Mouse (Mus musculus): ENCODE measurements around the gene Cul9.
A peak's percentile ranks its signal among the peaks of the same experiment; 100 is the strongest.
"Not testable (repeated sequence)": the region's sequence is repeated elsewhere in the genome, so short reads cannot be mapped to it uniquely, and the experiment has no call there.

Gene Cul9

GRCm38 (mm10) chr17:46503847-46504638, 42.1 kb downstream of the Cul9 start:
- no peak for DNase-seq (ENCODE audit: low read depth in 2 of 2, low spot score in 2 of 2)

GRCm38 (mm10) chr17:46502775-46503174, 43.4 kb downstream of the Cul9 start:
- DNase-seq (ENCODE audit: low read depth in 2 of 2, low spot score in 2 of 2) = no peak

GRCm38 (mm10) chr17:46497956-46498355, 48.2 kb downstream of the Cul9 start:
- DNase-seq (ENCODE audit: low read depth in 2 of 2, low spot score in 2 of 2) = no peak

- DNase-seq (ENCODE audit: low read depth in 2 of 2, low spot score in 2 of 2) = no peak
These were observed 49.4 kb downstream of the Cul9 start, which contains the start of gene Dnph1 for GRCm38 (mm10) chr17:46496623-46497434. Gene Dnph1, plus strand, starts transcription at chr17:46496711.

- DNase-seq (ENCODE audit: low read depth in 2 of 2, low spot score in 2 of 2) = not testable (repeated sequence)
These were observed 50.1 kb downstream of the Cul9 start for GRCm38 (mm10) chr17:46496081-46496480.

- DNase-seq (ENCODE audit: low read depth in 2 of 2, low spot score in 2 of 2) = no peak
These were observed 50.7 kb downstream of the Cul9 start for GRCm38 (mm10) chr17:46495486-46495885.

- no peak for DNase-seq (ENCODE audit: low read depth in 2 of 2, low spot score in 2 of 2)
These were observed 58.8 kb downstream of the Cul9 start, which contains the start of gene Ttbk1 for GRCm38 (mm10) chr17:46487431-46487830. Gene Ttbk1, minus strand, starts transcription at chr17:46487675.

- DNase-seq (ENCODE audit: low read depth in 2 of 2, low spot score in 2 of 2) = no peak
These were observed 59.2 kb downstream of the Cul9 start for GRCm38 (mm10) chr17:46486995-46487394.

- DNase-seq (ENCODE audit: low read depth in 2 of 2, low spot score in 2 of 2) = no peak
These were observed 61.7 kb downstream of the Cul9 start for GRCm38 (mm10) chr17:46484461-46484875.

GRCm38 (mm10) chr17:46484021-46484431, 62.2 kb downstream of the Cul9 start:
- no peak for DNase-seq (ENCODE audit: low read depth in 2 of 2, low spot score in 2 of 2)

GRCm38 (mm10) chr17:46483561-46484001, 62.6 kb downstream of the Cul9 start:
- no peak for DNase-seq (ENCODE audit: low read depth in 2 of 2, low spot score in 2 of 2)

GRCm38 (mm10) chr17:46477286-46477685, 68.9 kb downstream of the Cul9 start:
- DNase-seq (ENCODE audit: low read depth in 2 of 2, low spot score in 2 of 2) = no peak

GRCm38 (mm10) chr17:46476601-46477000, 69.6 kb downstream of the Cul9 start:
- no peak for DNase-seq (ENCODE audit: low read depth in 2 of 2, low spot score in 2 of 2)

GRCm38 (mm10) chr17:46467830-46468229, 78.4 kb downstream of the Cul9 start:
- no peak for DNase-seq (ENCODE audit: low read depth in 2 of 2, low spot score in 2 of 2)

GRCm38 (mm10) chr17:46462226-46462625, 84.0 kb downstream of the Cul9 start:
- no peak for DNase-seq (ENCODE audit: low read depth in 2 of 2, low spot score in 2 of 2)

GRCm38 (mm10) chr17:46461347-46461746, 84.8 kb downstream of the Cul9 start:
- no peak for DNase-seq (ENCODE audit: low read depth in 2 of 2, low spot score in 2 of 2)

GRCm38 (mm10) chr17:46460673-46461072, 85.5 kb downstream of the Cul9 start:
- no peak for DNase-seq (ENCODE audit: low read depth in 2 of 2, low spot score in 2 of 2)

- DNase-seq (ENCODE audit: low read depth in 2 of 2, low spot score in 2 of 2) = no peak
These were observed 87.7 kb downstream of the Cul9 start for GRCm38 (mm10) chr17:46458439-46458838.

- peak; percentile 20 to 33 for DNase-seq (ENCODE audit: low read depth in 2 of 2, low spot score in 2 of 2)
These were observed 88.4 kb downstream of the Cul9 start for GRCm38 (mm10) chr17:46457791-46458190.

- DNase-seq (ENCODE audit: low read depth in 2 of 2, low spot score in 2 of 2) = no peak
These were observed 91.0 kb downstream of the Cul9 start for GRCm38 (mm10) chr17:46455110-46455691.

- DNase-seq (ENCODE audit: low read depth in 2 of 2, low spot score in 2 of 2) = no peak
These were observed 91.6 kb downstream of the Cul9 start for GRCm38 (mm10) chr17:46454539-46454938.

All from CD8-positive naive resting alpha-beta T cell, adult 2 months (primary cell).